Mouse (Mus musculus) v-Abl transformed pro-B cells (cell line): ENCODE measurements around the gene Gm49318.

Source experiments
- in situ Hi-C, 2 experiments: fragments of 400-800 bp; cut with MboI; formaldehyde crosslinking; loops; one replicate each; pipeline ENCODE4 v1.15.1; 2025; ENCODE audit not compliant: unreplicated experiment in 2 of 2

The Gm49318 gene

DNA sequence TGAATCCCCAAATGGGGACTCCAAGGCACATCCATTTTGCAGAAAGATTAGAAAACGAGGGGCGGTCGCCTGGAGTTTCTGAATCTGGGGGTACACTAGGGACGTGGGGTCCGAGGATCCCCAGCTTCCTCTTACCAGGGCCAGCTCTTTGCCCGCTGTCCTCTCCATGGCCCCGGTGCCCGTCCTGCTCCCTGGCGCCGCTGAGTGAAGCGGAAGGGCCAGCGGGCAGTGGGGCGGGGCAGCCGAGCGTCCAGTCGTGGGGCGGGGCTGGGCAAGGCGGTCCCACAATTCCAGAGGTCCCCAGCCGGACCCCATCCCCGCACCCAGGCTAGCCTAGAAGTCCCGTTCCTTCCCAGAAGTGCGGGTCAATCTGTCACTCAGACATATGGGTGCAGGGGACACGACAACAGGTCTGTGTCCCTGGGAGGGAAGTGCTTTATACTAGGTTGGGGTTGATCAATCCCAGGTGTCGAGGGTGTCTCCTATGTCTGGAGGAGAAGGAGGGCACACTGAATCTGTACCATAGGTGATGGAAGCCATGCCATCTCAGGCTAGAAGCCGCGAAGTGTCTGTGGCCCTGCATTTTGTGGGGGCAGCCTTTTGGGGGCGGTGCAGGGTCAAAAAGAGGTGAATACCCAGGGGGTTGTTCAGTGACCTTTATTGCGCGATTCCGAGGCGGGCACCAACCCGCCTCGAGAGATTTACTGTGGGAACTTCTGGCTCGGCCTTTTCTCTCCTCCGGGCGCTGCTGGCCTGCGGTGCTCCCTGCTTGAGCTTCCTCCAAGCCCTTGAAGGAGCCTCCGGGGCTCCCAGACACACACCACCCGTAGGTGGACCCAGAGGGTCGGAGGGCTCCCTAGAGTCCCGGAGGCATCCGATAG, 81.6 kb downstream of the Gm49318 start, which contains the start of gene Rgl3:
Gene Rgl3 (minus strand): TSS at position 217 of the 881 bp plus-strand sequence.
- in situ Hi-C loops: no loop called here

DNA sequence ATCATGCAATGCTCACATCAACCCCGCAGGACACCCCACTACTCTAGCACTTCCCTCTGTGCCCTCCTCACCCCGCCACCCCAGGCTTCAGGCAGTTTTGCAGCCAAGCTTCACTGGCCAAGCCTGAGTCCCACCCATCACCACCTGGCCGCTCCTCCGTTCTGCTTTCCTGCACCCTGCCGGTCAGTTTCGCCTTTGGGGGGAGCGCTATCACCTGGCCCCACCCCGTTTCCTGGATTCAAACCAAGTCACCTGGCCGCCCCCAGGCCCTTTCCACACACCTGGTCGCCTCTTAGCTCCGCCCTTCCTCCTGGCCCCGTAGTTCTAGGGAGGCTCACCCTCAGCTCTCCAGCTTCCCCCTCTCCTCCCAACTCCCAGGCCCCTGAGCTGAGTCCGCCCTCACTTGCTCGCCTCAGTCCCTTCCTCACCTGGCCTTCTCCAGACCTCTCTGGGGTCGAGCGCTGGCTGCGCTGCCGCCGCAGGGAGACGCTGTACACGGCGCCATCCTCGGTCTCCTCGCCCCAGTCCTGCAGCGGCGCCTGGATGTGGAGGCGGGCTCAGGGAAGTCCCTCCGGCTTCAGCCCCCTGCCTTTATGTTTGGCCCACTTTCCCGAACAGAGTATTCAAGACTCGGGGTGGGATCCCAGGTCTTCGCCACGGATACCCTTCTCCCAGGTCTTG, 82.5 kb downstream of the Gm49318 start:
- in situ Hi-C loops: no loop called here

DNA sequence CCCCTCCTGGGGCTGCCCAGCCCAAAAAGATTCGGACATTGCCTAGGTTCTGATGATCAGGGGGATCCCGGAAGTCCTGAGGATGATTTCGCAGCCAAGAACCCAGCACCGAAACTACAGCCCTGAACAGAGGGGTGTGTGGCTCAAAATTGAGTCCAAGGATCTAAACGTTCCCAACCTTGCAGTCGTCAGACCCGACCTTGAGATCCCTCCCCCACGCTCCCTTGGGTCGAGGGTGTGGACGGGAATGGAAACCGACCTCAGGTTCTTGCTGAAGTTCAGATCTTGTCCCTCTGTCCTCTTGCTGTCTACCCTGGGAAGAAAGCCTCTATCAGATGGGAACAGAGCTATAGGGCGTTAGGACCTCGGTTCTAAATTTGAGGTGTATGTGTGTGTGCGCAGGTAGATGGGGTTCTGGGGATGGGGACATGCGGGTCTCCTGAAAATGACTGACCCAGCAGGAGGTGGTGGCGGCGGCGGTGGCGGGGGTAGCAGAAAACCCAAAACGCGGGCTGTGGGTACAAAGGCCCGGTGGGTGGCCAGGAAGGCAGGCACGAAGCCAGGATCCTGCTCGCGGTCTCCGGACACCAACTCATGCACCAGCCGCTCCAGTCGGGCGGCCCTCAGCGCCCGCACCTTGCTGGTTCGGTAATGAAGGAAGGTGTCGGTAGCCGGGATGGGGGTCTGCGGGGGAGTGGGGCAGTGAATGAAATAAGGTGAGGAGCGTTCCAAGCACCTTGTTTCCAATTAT, 83.3 kb downstream of the Gm49318 start:
- in situ Hi-C loops: no loop called here
